Mouse (Mus musculus) olfactory bulb, adult 2 months (tissue): Measurements from ENCODE around the gene 2610028H24Rik.

Experiments
- CTCF ChIP-seq: fragments of 200-500 bp; IDR thresholded peaks from 2 replicates; pipeline ENCODE4 v1.5.1; 2012; ENCODE audit warnings: low read depth, mild to moderate bottlenecking, low read length, moderate library complexity; ENCODE audit not compliant: insufficient read depth
- POLR2A ChIP-seq: fragments of 200-500 bp; IDR thresholded peaks from 2 replicates; pipeline ENCODE4 v1.6.1; 2012; ENCODE audit warnings: mild to moderate bottlenecking, low read depth, low read length, moderate library complexity; ENCODE audit not compliant: insufficient read depth

DNA sequence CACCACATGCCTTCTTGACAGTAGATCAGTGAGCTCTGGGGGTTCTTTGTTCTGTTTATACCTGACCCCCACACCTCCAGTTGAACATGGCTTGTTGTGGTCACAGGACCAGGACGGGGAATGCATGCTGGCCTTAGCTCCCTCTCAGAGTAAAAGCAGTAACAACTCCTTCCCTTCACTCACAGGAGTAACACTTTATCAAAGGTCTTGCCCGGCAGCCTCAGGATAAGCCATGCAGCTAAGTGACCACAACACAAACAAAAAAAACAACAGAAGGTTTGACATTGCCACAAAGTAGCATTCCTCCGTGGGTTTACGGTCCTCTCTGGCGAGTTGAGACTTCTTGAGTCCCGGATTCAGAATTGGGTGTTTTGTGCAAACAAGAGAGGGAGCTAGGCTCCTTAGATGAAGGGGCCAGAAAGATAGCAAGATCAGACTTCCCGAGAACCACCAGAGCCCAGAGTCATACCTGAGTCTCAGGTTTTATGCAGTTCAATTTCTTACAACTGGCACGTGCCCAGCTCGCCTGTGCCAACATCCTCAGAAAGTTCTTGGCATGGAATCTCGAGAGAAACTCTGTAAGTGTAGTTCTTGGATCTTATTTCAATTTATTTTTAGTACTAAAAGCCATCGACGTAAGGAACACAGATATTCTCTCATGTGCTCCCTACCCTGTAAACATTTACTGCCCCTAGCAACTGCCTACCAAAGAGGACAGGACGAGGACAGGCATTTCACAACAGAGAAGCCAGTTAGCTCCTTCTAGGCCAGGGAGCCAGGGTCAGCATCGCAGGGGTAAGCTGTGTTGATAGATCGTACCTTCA is 1.3 kb upstream of the 2610028H24Rik start:
- TF ChIP-seq POLR2A (no peak), CTCF (no peak)
